Mouse (Mus musculus) bone marrow, adult 2 months (tissue): ENCODE measurements around the gene Anapc5. TPM values are rescaled to one million over a fixed set of nuclear protein-coding genes. Genes with fewer than 3 reads are reported as not detected.

ENCODE experiments used
- H3K27ac ChIP-seq: fragments of 200-500 bp; 2 replicates; pipeline ENCODE4 v1.5.1; 2012; ENCODE audit warnings: low read depth, mild to moderate bottlenecking, control low read depth, inconsistent platforms, low read length; ENCODE audit not compliant: control insufficient read depth, poor library complexity, insufficient read depth
- H3K4me1 ChIP-seq: fragments of 200-500 bp; 2 replicates; pipeline ENCODE4 v1.6.1; 2011; ENCODE audit warnings: low read length; ENCODE audit not compliant: control insufficient read depth, insufficient read depth
- H3K4me3 ChIP-seq: fragments of 200-500 bp; replicated peaks from 2 replicates; pipeline ENCODE3; 2011; ENCODE audit warnings: mild to moderate bottlenecking, low read depth, low read length, control low read depth; ENCODE audit not compliant: control insufficient read depth
- CTCF ChIP-seq: fragments of 200-500 bp; IDR thresholded peaks from 2 replicates; pipeline ENCODE4 v1.5.1; 2011; ENCODE audit warnings: low read length, control low read depth; ENCODE audit not compliant: control insufficient read depth, insufficient read depth
- POLR2A ChIP-seq: fragments of 200-500 bp; IDR thresholded peaks from 2 replicates; pipeline ENCODE4 v1.6.1; 2011; ENCODE audit warnings: low read depth, mild to moderate bottlenecking, control low read depth, low read length, borderline replicate concordance; ENCODE audit not compliant: control insufficient read depth
- WGBS: fragments of 180-500 bp; shearing (Covaris S2); methylation state at CpG from one replicate; pipeline ENCODE4 v1.1.7; 2018; 5-methylcytosine and 5-hydroxymethylcytosine counted together
- polyA plus RNA-seq: library from polyadenylated mRNA; stranded (reverse); fragments of >200 nt; gene quantifications from 2 replicates; pipeline ENCODE4 v1.2.4, GENCODE M21; 2011; ENCODE audit warnings: low replicate concordance; ENCODE audit not compliant: missing spikeins, insufficient read depth, insufficient read length

The Anapc5 gene
- polyA plus RNA-seq: 204 and 228 TPM in 2 replicates

GRCm38 (mm10) chr5:122820777-122821523, at the start of gene Anapc5:
Gene Anapc5, minus strand, starts transcription at chr5:122821339.
- under 1% methylated on average over 55 of the region's 55 CpGs for WGBS
- peaks cover 1% of the 10 kb centered on the region for H3K4me1 ChIP-seq
- TF ChIP-seq POLR2A (peak; percentile 87), CTCF (no peak)
- H3K27ac ChIP-seq: peak within 1 kb of the TSS; percentile 99
- H3K4me3 ChIP-seq: peak within 1 kb of the TSS; percentile 100

- H3K27ac ChIP-seq: no peak overlapping the region
- no peak for TF ChIP-seq POLR2A
- no peak for TF ChIP-seq CTCF
- WGBS: 77% methylated on average over 2 of the region's 2 CpGs
- H3K4me1 ChIP-seq: no peaks in the 10 kb centered on the region
- no peak overlapping the region for H3K4me3 ChIP-seq
Measured at GRCm38 (mm10) chr5:122863053-122863452, 41.9 kb upstream of the Anapc5 start.

- Histone ChIP-seq H3K4me3 (no peak overlapping the region), H3K4me1 (no peaks in the 10 kb centered on the region; the same call in 1 of the 2 replicates), H3K27ac (no peak overlapping the region)
- WGBS: 50% methylated on average over 3 of the region's 3 CpGs
- TF ChIP-seq POLR2A: no peak
- TF ChIP-seq CTCF: no peak
Measured at GRCm38 (mm10) chr5:122855858-122856257, 34.7 kb upstream of the Anapc5 start.

- no peak overlapping the region for H3K27ac ChIP-seq
- WGBS: 80% methylated on average over 2 of the region's 2 CpGs
- TF ChIP-seq CTCF (no peak), POLR2A (no peak)
- no peak overlapping the region for H3K4me3 ChIP-seq
- no peaks in the 10 kb centered on the region; the same call in 1 of the 2 replicates for H3K4me1 ChIP-seq
Measured at GRCm38 (mm10) chr5:122852611-122853010, 31.5 kb upstream of the Anapc5 start.

GRCm38 (mm10) chr5:122850319-122851002, 29.3 kb upstream of the Anapc5 start:
- Histone ChIP-seq H3K4me3 (peak overlapping the region; percentile 83), H3K4me1 (no peaks in the 10 kb centered on the region; the same call in 1 of the 2 replicates), H3K27ac (peak overlapping the region; percentile 92)
- TF ChIP-seq POLR2A (no peak), CTCF (peak; percentile 48)
- WGBS: under 1% methylated on average over 38 of the region's 38 CpGs

GRCm38 (mm10) chr5:122849521-122850318, 28.6 kb upstream of the Anapc5 start, which contains the start of gene Rnf34:
Gene Rnf34, plus strand, starts transcription at chr5:122850048.
- under 1% methylated on average over 60 of the region's 61 CpGs for WGBS
- TF ChIP-seq POLR2A (peak; percentile 99), CTCF (no peak)
- peak within 1 kb of the TSS; percentile 92 for H3K27ac ChIP-seq
- peaks cover 1% of the 10 kb centered on the region for H3K4me1 ChIP-seq
- H3K4me3 ChIP-seq: peak within 1 kb of the TSS; percentile 86

GRCm38 (mm10) chr5:122843799-122844198, 22.7 kb upstream of the Anapc5 start:
- Histone ChIP-seq H3K27ac (no peak overlapping the region), H3K4me1 (peaks cover 1% of the 10 kb centered on the region), H3K4me3 (no peak overlapping the region)
- 34% methylated on average over 5 of the region's 5 CpGs for WGBS
- TF ChIP-seq CTCF: no peak
- no peak for TF ChIP-seq POLR2A

GRCm38 (mm10) chr5:122841126-122841525, 20.0 kb upstream of the Anapc5 start:
- WGBS: 85% methylated on average over 2 of the region's 2 CpGs
- TF ChIP-seq CTCF: no peak
- no peak for TF ChIP-seq POLR2A
- peaks cover 1% of the 10 kb centered on the region for H3K4me1 ChIP-seq
- H3K4me3 ChIP-seq: no peak overlapping the region
- H3K27ac ChIP-seq: no peak overlapping the region
